16 mouse cellular contexts compared by ENCODE assay signal in the genomic region with DNA sequence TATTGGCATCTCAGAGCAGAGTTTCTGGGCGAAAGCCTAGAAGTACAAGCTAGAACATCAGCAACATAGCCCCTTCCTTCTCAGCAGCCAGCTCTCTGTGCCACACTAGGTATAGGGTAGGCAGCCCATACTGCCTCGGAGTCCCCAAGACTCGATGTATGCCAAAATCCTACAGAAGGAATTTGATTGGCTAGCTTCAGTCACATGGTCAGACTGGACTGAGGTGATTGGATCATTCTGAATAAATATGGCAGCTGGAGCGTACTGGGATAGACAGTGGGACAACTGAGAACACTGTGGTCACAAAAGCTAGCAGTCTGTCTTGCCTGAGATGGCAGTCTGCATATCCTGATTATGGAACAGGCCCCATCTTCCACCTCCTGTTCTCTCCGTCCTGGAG. TPM values are rescaled to one million over a fixed set of nuclear protein-coding genes. Genes with fewer than 3 reads are reported as not detected.
"Had no signal": no experiment of that assay in that cellular context is flagged by ENCODE, and none has a peak within 500 bp of the region (broad histone marks: within the 10 kb centered on the region; RNA-seq: fewer than 3 reads in every experiment).

No protein-coding gene starts in this region.

- H3K9me3 ChIP-seq: midbrain, embryonic 10.5 days; midbrain, embryonic 12.5 days; neural tube, embryonic 13.5 days; neural tube, embryonic 15.5 days; stomach, embryonic 15.5 days had no signal

- H3K27ac ChIP-seq: midbrain, embryonic 10.5 days; midbrain, embryonic 12.5 days; neural tube, embryonic 13.5 days; neural tube, embryonic 15.5 days; stomach, embryonic 15.5 days; stomach, postnatal 0 days had no signal

- H3K4me2 ChIP-seq: lung, embryonic 14.5 days; midbrain, embryonic 12.5 days; neural tube, embryonic 13.5 days; neural tube, embryonic 15.5 days; stomach, embryonic 15.5 days had no signal

- H3K9ac ChIP-seq: lung, embryonic 14.5 days; midbrain, embryonic 12.5 days; neural tube, embryonic 13.5 days; neural tube, embryonic 15.5 days; stomach, embryonic 15.5 days had no signal

- DNase-seq: lung, adult 18-20 months; lung, embryonic 14.5 days; lung, postnatal 10 days; lung, postnatal 4 days; midbrain, embryonic 14.5 days; right cerebral cortex, postnatal 14 days; thymus, adult 2 months; thymus, postnatal 25 days; thymus, postnatal 4 days had no signal

- H3K36me3 ChIP-seq: stomach, embryonic 15.5 days had no signal

- H3K27me3 ChIP-seq: neural tube, embryonic 15.5 days; stomach, embryonic 15.5 days had no signal

- H3K4me3 ChIP-seq: midbrain, embryonic 10.5 days; midbrain, embryonic 12.5 days; neural tube, embryonic 13.5 days; neural tube, embryonic 15.5 days; stomach, embryonic 15.5 days had no signal

RNA-seq across cellular contexts. Expression of a gene that starts 17.3 kb away (rescaled TPM):
- total RNA-seq: megakaryocyte, adult 5-6 weeks had no signal
- polyA plus RNA-seq: lung, embryonic 14.5 days; stomach, postnatal 0 days had no signal
